Mouse (Mus musculus) large intestine, adult 2 months (tissue): ENCODE results near the gene Syce3. TPM values are rescaled to one million over a fixed set of nuclear protein-coding genes. Genes with fewer than 3 reads are reported as not detected.

Source experiments
- DNase-seq: peaks from one replicate; pipeline ENCODE4 v3.0.0-alpha.2; 2012; ENCODE audit warnings: low read depth, low spot score
- WGBS: fragments of 180-500 bp; shearing (Covaris S2); methylation state at CpG from one replicate; pipeline ENCODE4 v1.1.7; 2018; 5-methylcytosine and 5-hydroxymethylcytosine counted together
- polyA plus RNA-seq: library from polyadenylated mRNA; depleted of rRNA; stranded (reverse); fragments of >200 nt; gene quantifications from 2 replicates; pipeline ENCODE4 v1.2.3, GENCODE M21; 2012

Syce3 gene
- polyA plus RNA-seq, 1 experiment: 0.89 TPM

DNA sequence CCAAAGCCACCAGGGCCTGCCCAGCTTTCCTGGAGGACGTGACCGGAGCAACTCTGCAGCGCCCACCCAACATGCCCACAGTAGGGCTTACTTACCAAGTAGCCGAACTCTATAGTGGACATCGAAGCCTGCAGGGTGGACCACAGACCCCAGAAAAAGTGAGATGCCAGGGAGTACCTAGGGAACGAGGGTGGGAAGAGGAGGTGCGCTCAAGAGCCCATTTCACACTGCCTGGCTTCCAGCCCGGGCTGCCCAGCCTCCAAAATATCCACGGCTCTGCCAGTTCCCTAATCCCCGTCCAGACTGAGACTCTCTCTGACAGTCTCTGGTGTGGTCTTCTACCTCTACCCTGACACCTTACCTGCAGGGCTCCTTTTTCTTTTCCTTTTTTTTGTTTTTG, 16.4 kb upstream of the Syce3 start:
- WGBS: 95% methylated on average over 10 of the region's 10 CpGs
- no peak for DNase-seq

DNA sequence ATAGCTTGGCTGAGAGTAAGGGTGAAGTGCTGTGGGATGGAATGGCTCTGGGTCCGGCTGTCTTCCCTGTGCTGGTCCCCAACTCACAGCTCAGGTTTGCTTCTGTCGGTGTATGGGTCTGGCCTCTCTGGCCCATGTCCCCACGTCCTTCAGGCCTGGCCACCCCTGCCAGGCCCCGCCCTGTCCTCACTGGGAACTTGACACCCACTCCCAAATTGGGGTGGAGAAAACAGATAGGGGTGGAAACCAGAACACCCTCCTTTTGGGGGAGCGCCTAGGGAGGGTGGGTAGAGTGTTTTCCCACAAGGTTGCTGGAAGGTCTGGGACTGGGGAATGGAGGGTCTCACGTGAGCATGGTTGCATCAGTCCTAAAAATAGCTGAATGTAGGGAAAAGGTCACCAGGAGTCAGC, 15.4 kb upstream of the Syce3 start, which contains the start of gene Cpt1b:
Gene Cpt1b (minus strand): TSS at position 153 of the 411 bp plus-strand sequence.
- no peak for DNase-seq
- 66% methylated on average over 6 of the region's 6 CpGs for WGBS

DNA sequence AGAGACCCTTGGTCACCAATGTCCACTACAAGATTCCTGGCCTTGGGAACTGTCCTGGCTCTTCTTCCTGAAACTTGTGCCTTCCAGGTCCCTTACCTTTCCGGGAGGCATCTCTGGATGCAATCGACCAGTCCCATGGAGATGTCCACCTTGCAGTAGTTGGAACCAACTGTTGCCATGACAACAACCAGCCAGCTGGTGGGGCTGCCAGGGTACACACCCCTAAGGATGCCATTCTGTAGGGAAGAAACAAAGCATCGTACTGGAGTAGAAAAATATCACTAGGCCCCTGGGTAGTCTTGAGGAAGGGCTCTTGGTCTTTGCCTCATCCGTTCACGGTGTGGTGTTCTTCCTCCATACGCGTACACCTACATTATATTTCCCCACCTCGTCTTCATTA, 14.3 kb upstream of the Syce3 start:
- no peak for DNase-seq
- 88% methylated on average over 8 of the region's 8 CpGs for WGBS

DNA sequence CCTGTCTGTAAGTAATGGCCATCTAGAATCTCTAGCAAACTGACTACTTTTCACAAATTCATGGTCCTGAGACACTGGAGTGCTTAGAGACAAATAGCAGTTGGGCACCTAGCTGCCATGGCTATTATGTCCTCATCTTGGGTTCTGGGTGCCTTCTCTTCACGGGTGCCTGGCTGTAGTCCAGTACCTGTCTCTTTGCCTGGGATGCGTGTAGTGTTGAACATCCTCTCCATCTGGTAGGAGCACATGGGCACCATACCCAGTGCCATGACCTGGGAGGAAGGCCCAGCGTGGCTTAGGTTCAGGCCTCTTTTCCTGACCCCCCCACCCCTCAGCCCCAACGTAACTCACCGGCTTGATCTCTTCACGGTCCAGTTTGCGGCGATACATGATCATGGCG, 11.6 kb upstream of the Syce3 start:
- DNase-seq: no peak

DNA sequence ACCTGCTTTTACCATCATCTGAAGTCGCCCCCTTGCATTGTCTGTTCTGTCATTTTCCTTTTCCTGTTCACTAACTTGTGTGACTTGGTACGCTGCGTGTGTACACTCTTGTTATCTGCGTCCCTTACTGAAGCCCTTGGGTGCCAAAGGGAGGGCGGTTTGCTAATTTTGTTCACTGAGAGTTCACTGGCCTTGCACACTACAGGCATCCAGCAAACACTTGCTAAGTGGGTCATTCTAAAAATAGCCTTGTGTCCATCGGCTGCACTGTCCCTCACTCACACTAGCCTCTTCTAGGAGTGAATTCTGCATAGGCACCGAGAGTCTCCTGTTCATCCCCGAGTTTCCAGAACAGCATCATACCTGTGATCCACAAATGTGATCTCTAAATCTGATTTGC, 5.0 kb upstream of the Syce3 start:
- WGBS: 83% methylated on average over 8 of the region's 8 CpGs
- DNase-seq: no peak

More for the DNA sequence above, 11.6 kb upstream of the Syce3 start:
- 94% methylated on average over 9 of the region's 9 CpGs for WGBS

DNA sequence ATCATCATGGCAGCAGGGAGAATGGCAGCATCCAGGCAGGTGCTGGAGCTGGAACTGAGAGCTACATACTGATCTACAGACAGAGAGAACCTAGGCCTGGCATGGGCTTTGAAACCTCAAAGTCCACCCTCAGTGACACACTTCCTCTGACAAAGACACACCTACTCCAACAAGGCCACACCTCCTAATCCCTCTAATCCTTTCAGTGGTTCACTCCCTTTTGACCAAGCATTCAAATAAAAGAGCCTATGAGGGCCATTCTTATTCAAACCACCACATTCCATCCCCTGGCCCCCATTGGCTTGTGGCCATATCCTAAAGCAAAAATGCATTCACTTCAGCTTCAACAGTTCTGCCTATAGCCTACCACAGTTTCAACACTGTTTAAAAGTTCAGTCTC, 3.6 kb downstream of the Syce3 start:
- no peak for DNase-seq

DNA sequence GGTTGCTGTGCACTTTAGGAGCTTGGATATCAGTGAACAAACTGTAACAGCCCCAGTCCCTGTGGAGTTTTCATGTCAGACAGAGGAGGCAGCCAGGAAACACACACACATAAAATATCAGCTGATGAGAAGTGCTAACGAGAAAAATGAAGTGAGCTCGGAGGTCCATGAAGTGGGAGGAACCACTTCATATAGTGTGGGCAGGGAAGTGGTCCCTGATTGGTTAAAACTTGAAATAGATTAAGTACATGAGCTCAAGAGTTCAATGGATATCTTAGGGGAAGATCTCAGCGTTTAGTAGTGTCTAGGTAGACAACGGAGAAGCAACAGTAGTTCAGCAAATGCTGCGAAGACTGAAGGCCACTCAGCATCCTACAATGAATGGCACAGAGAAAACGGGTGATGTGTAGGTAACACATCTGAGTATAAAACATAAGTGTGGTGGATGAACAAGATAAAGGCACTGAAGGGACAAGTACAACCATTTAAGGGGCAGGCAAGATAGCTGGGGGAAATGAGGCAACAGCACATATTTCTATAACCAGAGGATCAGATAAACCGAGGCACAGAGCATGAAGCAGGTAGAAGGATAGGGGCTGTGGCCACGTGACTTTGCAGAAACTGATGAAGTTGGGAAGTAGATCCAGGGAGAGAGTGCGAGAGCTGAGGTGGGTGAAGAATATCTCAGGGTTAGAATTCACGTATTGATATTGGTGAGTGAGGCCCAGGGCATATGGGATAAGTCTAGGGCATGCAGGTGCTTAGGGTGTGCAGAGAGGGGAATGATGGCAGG, 5.3 kb downstream of the Syce3 start:
- WGBS: 76% methylated on average over 10 of the region's 10 CpGs
- DNase-seq: no peak

DNA sequence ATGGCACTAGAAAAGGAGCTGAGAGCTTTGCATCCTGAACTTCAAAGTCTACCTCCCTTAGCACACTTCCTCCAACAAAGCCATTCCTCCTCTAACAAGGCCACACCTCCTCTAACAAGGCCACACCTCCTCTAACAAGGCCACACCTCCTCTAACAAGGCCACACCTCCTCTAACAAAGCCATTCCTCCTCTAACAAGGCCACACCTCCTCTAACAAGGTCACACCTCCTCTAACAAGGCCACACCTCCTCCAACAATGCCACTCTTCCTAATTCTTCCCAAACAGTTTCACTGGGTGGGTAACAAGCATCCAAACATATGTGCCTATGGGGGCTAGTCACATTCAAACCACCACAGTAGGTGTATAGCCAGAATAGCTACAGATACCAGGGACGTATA, 7.8 kb downstream of the Syce3 start:
- WGBS: 88% methylated on average over 1 of the region's 1 CpGs
- no peak for DNase-seq

DNA sequence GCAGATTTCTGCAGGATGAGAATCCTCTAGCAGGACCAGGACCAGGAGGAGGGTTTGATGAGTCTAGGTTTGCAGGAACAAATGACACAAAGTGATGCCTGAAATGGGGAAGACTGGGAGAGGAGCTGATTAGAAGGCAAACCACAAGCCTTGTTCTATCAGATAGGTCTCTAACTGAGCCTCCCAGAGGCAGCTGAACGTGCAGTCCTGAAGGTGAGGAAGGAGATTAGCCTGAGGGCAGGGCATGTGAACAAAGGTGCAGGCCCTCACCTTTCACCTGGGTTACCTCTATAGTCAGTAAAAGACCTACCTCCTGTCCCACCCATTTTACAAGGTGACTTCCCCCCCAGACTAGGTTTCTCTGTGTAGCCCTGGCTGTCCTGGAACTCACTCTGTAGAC, 10.6 kb downstream of the Syce3 start:
- no peak for DNase-seq
- 23% methylated on average over 1 of the region's 1 CpGs for WGBS

DNA sequence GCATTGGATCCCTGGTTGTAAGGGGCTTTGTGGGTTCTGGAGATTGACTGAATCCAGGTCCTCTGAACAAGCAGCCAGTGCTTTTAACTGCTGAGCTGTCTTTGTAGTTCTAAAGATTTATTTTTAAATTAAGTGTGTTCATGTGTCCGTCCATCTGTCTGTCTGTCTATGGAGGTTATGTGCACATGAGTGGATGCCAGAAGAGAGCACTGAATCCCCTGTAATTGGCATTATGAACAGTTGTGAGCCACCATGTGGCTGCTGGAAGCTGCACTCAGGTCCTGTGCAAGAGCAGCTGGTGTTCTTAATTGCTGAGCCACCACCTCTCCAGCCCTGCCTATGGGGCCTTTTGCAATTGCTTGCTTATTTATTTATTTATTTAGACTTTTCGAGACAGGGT, 12.2 kb downstream of the Syce3 start:
- DNase-seq: no peak
- WGBS: 66% methylated on average over 2 of the region's 2 CpGs

DNA sequence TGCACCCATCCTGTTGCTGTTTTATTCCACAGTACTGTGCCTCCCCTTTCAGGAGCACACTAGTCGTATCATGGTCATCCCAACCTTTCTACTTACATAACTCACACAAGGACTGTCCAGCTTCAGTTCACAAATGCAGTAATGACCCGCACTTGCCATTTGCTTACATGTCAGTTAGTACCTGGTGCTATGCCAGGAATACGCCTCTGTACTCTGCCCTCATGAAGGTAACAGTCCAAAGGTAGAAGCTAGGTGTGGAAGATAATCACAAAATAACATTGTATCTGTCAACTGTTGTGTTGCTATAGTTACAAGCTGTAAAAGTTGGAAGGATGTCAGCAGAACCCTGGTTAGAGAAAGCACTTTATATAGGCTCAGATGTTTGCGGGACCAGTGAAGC, 13.4 kb downstream of the Syce3 start:
- DNase-seq: peak; percentile 96
- WGBS: 36% methylated on average over 4 of the region's 4 CpGs

DNA sequence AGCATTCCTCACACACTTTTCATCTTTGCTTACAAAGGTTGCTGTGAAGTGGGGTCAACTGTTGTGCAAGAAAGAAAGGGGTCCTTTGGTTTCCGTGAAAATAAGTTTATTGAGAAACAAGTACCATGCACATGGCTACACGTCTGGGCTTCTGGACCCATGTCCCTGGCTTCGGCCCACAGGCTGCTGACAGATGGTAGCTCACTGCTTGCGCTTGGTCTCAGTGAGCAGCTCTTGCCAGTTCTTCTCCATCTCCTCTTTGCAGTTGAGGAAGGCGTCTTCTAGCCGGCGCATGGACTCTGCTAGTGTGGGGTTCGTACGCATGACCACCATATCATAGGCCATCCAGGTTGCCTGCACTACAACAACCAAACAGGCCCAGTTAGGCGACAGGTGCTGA, 20.2 kb downstream of the Syce3 start:
- WGBS: 95% methylated on average over 10 of the region's 10 CpGs

DNA sequence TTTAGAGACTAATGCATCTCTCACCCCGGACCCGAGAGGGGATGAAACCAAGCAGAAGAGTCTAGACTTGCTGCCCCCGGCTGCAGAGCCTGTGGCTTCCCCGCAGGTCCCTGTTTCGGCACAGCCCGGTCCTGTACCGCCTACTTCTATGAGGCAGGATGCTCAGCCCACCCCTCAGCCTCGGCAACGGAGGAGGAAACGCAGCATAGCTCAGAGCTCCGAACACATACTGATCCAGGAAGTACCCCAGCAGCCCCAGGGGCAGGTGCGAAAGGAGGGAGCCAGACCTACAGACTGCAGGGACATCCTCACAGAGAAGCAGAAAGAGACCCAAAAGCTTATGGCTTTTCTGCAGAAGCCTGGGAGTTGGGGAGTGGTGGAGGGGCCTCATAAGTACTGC, 23.2 kb downstream of the Syce3 start:
- WGBS: 51% methylated on average over 12 of the region's 12 CpGs
- DNase-seq: no peak

More for the DNA sequence above, 20.2 kb downstream of the Syce3 start:
- no peak for DNase-seq

DNA sequence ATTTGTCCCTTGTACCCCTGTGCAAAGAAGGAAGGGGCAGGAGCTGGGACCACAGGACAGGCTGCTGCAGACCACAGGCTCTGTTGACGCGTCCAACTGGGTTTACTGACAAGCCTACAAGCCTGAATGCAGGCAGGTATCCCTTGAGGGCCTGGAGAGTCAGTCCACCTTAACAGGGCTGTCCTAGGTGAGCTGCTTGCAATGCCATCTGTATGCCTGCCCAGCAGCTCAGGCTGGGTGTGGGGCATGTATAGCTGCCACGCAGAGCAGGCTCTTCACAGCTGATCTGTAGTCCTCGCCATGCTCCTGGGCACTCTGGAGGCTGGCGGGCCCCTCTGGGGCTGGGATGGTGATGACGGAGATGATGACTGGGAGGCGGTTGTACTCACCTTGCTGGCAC, 25.7 kb downstream of the Syce3 start, which contains the start of gene Klhdc7b:
Gene Klhdc7b (plus strand): TSS at position 301 of the 400 bp plus-strand sequence.
- DNase-seq: no peak
- WGBS: 83% methylated on average over 7 of the region's 7 CpGs

DNA sequence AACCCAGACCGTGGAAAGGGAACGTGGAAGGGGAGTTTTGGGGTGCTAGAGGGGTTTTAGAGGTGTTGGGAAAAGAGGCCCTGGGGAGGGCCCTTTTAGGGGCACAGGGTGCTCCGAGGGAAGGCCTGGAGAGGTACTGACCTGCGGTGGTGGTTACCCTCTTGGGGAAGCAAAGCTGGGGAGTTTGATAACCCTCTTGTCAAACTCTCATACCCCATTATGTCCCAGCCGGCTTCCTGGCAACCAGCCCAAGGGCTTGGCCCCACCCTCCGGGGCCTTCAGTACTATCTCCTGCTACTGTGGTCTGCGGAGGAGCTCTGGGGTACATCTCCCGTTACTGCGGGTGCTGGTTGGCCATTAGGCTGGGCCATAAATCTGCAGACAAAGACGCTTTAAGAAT, 30.9 kb downstream of the Syce3 start:
- WGBS: 20% methylated on average over 10 of the region's 10 CpGs
- no peak for DNase-seq

DNA sequence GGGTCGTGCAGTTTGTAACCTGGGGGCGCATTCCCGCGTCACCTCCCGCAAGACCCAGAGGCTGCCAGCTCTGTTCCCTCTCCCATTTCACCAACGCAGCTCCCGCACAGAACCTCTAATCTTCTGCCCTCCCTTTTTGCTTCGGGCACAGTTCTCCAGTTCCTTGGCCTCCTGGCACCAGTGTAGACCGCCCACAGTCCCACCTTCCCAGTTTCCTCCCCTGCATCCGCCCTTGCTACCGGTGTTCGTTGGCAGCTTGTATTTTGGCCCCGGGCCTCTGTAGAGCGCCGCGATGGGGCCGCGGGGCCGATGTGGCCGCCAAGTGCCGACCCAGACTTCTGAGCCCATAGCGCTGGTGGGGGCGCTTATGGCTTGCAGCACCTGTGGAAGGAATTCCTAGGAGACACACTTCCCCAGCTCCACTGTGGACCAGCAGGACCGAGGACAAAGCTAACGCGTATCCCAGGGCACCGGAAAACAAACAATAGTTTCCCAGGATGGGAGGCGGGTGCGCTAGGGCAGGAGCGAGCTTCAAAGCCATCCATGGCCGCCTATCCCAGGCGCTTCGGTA, 31.4 kb downstream of the Syce3 start, which contains the start of gene Odf3b:
Gene Odf3b (minus strand): TSS at position 452 of the 571 bp plus-strand sequence.
- WGBS: under 1% methylated on average over 33 of the region's 33 CpGs

DNA sequence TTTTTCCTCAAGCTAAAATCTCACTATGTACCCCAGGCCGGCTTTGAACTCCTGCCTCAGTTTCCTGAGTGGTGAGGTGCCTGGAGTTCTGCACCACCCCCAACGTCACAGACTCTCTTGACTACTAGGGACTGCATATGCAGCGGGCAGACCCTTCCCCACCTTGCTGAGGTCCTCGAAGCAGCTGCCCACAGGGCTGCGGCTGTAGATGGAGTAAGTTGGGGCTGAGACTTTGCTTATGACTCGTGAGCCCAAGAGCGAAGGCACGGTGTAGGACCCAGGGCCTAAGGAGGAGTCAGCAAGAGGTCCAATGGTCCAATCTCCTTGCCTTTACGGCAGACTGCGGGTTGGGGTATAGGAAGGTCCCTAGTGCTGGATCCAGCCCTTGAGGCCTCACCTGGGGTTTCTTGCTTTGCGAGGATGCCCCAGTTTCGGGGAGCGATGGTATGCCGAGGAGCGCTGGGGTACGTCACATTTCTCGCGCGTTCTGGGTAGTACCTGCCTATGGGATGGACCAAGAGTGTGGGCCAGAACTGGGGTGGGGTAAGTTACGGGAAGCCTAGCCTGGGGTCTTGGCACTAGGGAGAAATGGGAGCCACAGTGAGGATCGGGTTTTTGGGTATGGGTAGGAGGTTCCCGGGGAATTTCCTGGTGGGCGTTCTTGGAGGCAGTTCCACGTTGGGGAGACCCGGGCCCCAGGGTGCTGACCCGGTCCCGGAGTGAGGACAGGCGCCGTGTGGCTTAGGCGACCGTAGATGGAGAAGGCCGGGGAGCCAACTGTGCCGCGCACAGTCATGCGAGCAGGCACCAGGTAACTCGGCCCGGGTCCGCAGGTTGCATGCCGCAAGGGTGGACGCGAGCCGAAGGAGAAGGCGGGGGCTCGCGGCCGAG, 32.1 kb downstream of the Syce3 start:
- no peak for DNase-seq
- WGBS: 19% methylated on average over 46 of the region's 46 CpGs

More for the DNA sequence above, 31.4 kb downstream of the Syce3 start, which contains the start of gene Odf3b:
- DNase-seq: no peak

DNA sequence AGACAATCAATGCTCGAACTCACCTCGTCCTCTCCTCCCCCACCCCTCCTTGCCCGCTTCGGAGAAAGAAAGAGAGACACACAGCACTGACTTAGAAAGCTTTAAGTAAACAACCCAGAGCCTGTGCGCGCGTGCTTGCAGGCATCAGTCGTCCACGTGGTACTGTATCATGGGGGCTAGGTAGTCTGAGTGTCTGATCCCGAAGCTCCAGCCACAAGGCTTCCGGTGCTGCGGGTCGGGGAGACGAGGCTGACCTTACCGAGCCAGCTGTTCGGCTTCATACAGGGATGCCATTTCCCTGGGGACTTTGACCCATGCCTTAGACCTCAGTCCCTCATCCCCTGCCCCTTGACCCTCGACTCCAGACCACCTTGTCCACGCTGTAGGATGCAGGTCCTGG, 32.9 kb downstream of the Syce3 start:
- 7% methylated on average over 18 of the region's 18 CpGs for WGBS
- no peak for DNase-seq

DNA sequence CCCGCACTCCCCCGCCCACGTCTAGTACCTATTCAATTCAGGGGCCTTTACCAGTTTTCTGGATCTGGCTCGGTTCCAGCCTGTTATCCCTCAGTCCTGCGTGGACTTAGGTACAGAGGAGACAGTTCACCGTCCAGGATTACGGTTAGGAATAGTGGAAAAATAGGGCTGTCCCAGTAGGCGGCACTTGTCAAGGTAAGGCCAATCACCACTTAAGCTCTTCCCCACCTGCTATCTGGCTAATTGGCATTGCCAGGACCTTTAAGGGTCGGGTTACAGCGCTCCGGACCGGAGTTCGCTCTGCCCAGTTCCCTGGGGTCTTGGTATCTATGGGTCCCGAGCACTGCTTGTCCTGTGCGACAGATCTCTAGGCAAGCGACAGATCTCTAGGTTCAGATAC, 33.3 kb downstream of the Syce3 start, which contains the start of gene Tymp:
Gene Tymp (minus strand): TSS at position 83 of the 400 bp plus-strand sequence.
- 44% methylated on average over 16 of the region's 16 CpGs for WGBS
- DNase-seq: no peak

DNA sequence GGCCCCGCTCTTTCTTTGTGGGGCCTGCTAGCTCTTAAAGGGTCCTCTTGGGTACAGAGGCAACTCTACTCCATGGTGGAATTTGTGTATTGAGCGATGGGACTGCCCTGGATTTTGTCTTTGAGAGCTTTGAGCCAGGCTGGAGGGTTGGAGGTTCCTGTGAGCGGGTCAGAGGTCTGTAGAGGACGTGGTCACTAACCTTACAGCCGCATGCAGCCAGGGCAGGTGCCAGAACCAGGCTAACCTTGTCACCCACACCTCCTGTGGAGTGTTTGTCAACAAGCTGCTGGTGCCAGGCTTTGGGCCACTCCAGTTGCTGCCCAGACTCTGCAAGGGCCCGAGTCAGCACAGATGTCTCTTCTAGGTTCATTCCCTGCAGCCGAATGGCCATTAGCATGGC, 34.3 kb downstream of the Syce3 start:
- DNase-seq: no peak
- WGBS: 87% methylated on average over 7 of the region's 7 CpGs
